Mouse (Mus musculus) embryonic fibroblast, embryonic 13.5 days (primary cell): ENCODE measurements at regions not wholly inside any gene's neighbourhood (a gene's known extent, or its start where the extent isn't known, plus 50 kb on each side); places are given as distances from the start of the nearest gene placed in this dataset.

Experiments used
- CTCF ChIP-seq: IDR thresholded peaks from 2 replicates; pipeline ENCODE4 v1.5.1; 2011; ENCODE audit warnings: mild to moderate bottlenecking, control low read depth, low read length, moderate library complexity, borderline replicate concordance; ENCODE audit not compliant: insufficient read depth
- POLR2A ChIP-seq: IDR thresholded peaks from 2 replicates; pipeline ENCODE4 v1.6.1; 2011; ENCODE audit warnings: low read depth, mild to moderate bottlenecking, control low read depth, low read length, moderate library complexity

GRCm38 (mm10) chr8:88019243-88020115 is 60.1 kb upstream of the Zfp423 start:
- TF ChIP-seq CTCF: no peak
- no peak for TF ChIP-seq POLR2A
